Mouse (Mus musculus) cerebellum, adult 11-12 months (tissue): Measurements from ENCODE around the gene Ppib.

ENCODE experiments used
- DNase-seq: peaks from one replicate; pipeline ENCODE4 v3.0.0; 2022

Ppib gene

GRCm38 (mm10) chr9:66078493-66078892 lies 18.5 kb downstream of the Ppib start:
- no peak for DNase-seq

- DNase-seq, result no peak
Measured at GRCm38 (mm10) chr9:66080804-66081459, 20.9 kb downstream of the Ppib start.

GRCm38 (mm10) chr9:66081999-66082398 lies 22.0 kb downstream of the Ppib start:
- no peak for DNase-seq

DNA sequence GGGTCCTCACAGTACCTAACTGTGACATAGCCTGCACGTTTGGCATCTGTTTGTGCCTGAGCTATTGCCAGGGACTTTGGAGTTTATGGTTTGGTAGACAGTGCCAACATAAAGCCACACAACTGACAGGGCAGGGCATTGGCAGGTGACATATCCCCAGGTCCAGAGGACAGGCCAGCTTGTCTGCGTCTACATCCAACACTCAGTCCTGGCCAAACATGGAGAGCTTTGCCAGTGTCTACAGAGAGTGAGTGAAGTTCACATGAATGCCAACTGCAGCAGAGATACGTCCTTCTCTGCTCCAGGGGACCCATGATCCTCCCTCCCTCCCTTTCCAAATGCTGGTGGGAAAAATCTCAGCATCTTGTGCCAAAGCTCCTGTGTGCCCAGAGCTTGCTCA lies 24.1 kb downstream of the Ppib start:
- no peak for DNase-seq

DNA sequence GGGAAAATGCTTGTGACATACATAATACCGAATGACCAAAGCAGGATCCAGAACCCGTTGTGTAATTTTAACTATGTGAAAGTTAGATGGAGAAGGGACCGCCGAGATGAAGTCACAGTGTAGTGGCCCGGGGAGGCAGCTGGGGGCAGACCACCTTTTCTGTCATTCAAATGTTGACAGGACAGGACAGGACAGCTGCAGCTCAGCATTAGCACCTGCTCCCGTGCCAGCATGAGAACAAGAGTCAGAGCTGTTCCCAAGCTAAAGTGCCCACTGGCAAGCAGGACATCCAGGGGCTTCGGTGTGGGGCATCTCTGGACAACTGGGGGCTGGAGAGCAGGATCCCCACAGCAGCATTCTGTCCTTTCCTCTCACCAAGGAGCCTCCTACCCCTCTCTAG lies 27.0 kb downstream of the Ppib start:
- no peak for DNase-seq

GRCm38 (mm10) chr9:66088411-66088810 lies 28.4 kb downstream of the Ppib start:
- peak; percentile 22 for DNase-seq

GRCm38 (mm10) chr9:66090593-66091244 lies 30.7 kb downstream of the Ppib start:
- DNase-seq, result no peak

DNA sequence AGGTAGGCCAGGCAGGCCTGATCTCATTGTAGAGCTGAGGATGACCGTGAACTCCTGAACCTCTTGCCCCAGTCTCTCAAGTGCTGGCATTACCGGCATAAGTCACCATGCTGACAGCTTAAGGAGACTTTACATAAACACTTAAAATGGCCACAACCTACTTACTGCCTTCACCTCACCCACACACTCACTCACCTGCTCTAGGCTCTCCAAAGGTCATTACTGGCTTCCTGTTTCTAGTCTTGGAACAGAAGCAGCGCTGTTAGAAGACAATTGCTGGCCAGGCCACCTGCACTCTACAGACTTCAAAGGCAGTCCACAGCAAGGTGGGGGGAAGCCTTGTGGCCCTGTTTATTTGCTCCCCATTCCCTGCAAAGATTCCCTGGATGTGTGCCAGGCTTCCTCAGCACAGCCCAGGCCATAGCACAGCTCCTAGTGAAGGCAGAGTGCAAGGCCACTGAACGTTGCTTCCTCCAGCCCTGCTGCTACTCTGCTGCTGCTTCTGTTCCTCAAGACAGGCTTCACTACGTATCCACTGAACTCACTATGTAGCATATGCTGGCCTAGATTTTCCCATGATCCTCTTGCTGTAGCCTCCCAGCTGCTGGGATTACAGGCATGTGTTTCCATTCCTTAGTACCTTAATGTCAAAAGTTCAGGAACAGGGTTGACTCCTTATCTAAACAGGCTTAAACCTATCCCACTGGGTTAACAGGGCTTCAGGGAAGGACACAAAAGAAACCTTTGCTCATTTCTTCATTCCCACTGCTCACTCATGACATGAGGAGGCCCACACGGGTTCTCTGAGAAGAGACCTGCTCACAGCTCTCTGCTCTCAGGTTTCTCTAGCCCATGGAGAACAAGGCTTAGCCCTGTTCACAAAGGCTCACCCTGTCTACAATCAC lies 31.6 kb downstream of the Ppib start:
- no peak for DNase-seq

DNA sequence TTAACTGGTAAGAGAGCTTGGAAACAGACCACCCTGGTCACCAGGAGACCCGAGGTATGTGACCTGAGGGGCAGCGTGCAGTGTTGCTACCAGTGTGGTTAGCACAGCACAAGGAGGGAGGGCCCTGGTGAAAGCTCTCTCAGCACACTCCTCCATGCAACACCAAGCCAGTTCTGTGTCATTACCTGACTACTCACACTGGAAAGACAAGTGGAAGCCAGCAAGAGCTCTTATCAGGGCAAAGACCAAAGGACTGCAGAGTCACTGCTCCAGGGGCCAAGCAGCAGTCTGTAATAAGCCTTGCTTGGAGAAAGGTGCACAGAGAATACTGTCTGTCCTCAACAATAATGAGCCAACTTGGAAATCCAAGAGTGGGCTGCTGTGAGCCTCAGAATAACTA lies 32.6 kb downstream of the Ppib start:
- DNase-seq, result no peak

- DNase-seq, result no peak
Measured at GRCm38 (mm10) chr9:66101577-66101976, 41.6 kb downstream of the Ppib start.

DNA sequence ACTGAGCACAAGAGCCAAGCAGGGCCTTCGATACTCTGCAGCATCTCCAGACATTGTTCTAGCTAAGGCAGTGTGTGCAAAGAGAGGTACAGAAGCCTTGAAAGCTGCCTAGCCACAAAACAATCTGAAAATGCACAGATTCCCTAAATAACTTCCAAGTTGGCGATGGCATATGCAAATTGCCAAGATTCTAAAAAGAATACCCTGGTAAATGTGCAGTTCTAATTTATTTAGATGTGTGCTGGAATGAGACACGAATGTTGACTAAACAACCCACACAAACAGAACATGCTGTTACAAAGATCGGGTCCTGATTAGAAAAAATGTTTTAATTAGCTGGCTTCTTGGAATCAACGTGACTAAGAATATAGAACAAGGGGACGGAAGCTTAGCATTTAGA lies 42.6 kb downstream of the Ppib start:
- no peak for DNase-seq

- DNase-seq, result no peak
Measured at GRCm38 (mm10) chr9:66104601-66105000, 44.6 kb downstream of the Ppib start.

GRCm38 (mm10) chr9:66105168-66105567 lies 45.1 kb downstream of the Ppib start:
- no peak for DNase-seq

- DNase-seq, result no peak
Measured at GRCm38 (mm10) chr9:66109574-66109973, 49.6 kb downstream of the Ppib start.

DNA sequence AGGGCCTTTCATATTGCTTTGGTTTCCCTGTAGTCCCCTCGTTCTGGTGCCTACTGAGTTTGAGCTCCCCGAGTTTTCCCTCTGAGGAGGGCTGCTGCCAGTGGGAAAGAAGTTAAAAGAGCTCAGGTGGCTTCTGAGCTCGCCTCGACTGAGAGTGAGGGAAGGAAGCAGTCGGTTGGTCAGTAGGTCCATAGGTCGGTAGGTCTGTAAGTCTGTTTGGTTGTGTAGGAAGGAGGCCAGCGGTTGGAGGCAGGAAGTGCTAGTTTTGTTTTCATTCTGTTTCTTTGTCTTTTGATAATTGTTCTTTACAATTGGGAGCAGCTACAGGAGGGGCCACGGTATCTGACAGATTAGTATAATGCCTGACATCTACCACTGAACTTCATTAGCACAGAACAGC lies 50.1 kb downstream of the Ppib start:
- DNase-seq, result no peak

GRCm38 (mm10) chr9:66110611-66111379 lies 50.8 kb downstream of the Ppib start:
- DNase-seq, result no peak

GRCm38 (mm10) chr9:66114341-66114740 lies 54.3 kb downstream of the Ppib start:
- DNase-seq, result no peak
